18 mouse cellular contexts compared by ENCODE assay signal in genomic region chr3:41014946-41015345, GRCm38 (mm10).
"Had no signal": no experiment of that assay in that cellular context is flagged by ENCODE, and none has a peak within 500 bp of the region (broad histone marks: within the 10 kb centered on the region; RNA-seq: fewer than 3 reads in every experiment).

No protein-coding gene starts in this region.

- H3K4me1 ChIP-seq: lung, embryonic 15.5 days; midbrain, embryonic 10.5 days; midbrain, embryonic 12.5 days; midbrain, embryonic 15.5 days; neural tube, embryonic 12.5 days had no signal

- H3K36me3 ChIP-seq: liver, embryonic 13.5 days; liver, embryonic 15.5 days; lung, embryonic 15.5 days; midbrain, embryonic 10.5 days; midbrain, embryonic 12.5 days; midbrain, embryonic 15.5 days; neural tube, embryonic 12.5 days had no signal

- H3K27ac ChIP-seq: liver, embryonic 13.5 days; liver, embryonic 15.5 days; lung, embryonic 15.5 days; midbrain, embryonic 10.5 days; midbrain, embryonic 12.5 days; midbrain, embryonic 15.5 days; neural tube, embryonic 12.5 days had no signal

- H3K27me3 ChIP-seq: liver, embryonic 13.5 days; liver, embryonic 15.5 days; lung, embryonic 15.5 days; midbrain, embryonic 12.5 days; midbrain, embryonic 15.5 days; neural tube, embryonic 12.5 days had no signal

- ATAC-seq: liver, postnatal 0 days; midbrain, embryonic 15.5 days had no signal

- H3K9ac ChIP-seq: liver, embryonic 13.5 days; liver, embryonic 15.5 days; liver, postnatal 0 days; lung, embryonic 15.5 days; midbrain, embryonic 12.5 days; midbrain, embryonic 15.5 days; neural tube, embryonic 12.5 days had no signal

- H3K4me2 ChIP-seq: liver, embryonic 11.5 days; liver, embryonic 13.5 days; liver, embryonic 15.5 days; lung, embryonic 15.5 days; midbrain, embryonic 12.5 days; midbrain, embryonic 15.5 days; neural tube, embryonic 12.5 days had no signal

- H3K9me3 ChIP-seq: liver, embryonic 13.5 days; liver, embryonic 15.5 days; lung, embryonic 15.5 days; midbrain, embryonic 10.5 days; midbrain, embryonic 12.5 days; midbrain, embryonic 15.5 days; neural tube, embryonic 12.5 days had no signal

- DNase-seq: liver; liver, embryonic 13.5 days; liver, postnatal 0 days; retina, postnatal 1 day; right cerebral cortex, adult 18-20 months; right cerebral cortex, postnatal 25 days; right cerebral cortex, postnatal 4 days; spleen, adult 18-20 months; thymus, adult 18-20 months; thymus, postnatal 14 days; thymus, postnatal 36 days had no signal

- H3K4me3 ChIP-seq: liver, embryonic 13.5 days; liver, embryonic 15.5 days; lung, embryonic 15.5 days; midbrain, embryonic 10.5 days; midbrain, embryonic 12.5 days; midbrain, embryonic 15.5 days; neural tube, embryonic 12.5 days had no signal
